Comparison of ENCODE assay signal across 17 mouse cellular contexts in the genomic region with DNA sequence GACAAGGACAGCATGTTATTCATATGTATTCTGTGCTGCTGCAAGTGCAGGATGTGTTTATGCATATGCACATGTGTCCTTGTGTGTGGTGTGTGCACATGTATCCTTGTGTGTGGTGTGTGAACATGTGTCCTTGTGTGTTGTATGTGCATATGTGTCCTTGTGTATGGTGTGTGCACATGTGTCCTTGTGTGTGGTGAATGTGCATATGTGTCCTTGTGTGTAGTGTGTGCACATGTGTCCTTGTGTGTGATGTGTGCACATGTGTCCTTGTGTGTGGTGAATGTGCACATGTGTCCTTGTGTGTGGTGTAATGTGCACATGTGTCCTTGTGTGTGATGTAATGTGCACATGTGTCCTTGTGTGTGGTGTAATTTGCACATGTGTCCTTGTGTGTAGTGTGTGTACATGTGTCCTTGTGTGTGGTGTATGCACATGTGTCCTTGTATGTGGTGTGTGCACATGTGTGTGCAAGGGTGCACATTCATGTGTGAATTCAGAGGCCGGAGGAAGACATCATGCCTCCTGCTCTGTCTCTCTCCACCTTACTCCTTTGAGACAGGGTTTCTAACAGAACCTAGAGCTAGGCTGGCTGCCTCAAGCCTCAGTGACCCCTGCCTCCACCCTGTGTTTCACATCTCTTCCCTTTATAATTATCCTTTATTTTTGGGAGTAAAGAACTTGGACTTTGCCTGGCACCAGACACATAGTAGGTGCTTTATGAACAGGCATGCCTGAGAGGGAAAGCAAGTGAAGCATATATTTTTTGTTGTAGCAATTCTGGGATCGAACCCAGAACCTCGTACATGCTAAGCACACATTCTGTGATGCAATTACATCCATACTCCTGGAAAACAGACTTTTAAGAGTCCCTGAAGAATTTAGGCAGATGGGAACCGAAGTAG.
"Had no signal": no experiment of that assay in that cellular context is flagged by ENCODE, and none has a peak within 500 bp of the region (broad histone marks: within the 10 kb centered on the region; RNA-seq: fewer than 3 reads in every experiment).

No protein-coding gene starts in this region.

- H3K27ac ChIP-seq: lung, embryonic 15.5 days; macrophage; midbrain, embryonic 13.5 days; midbrain, embryonic 15.5 days; neural tube, embryonic 12.5 days; stomach, embryonic 15.5 days; stomach, postnatal 0 days had no signal

- H3K9ac ChIP-seq: liver, postnatal 0 days; lung, embryonic 15.5 days; midbrain, embryonic 13.5 days; midbrain, embryonic 15.5 days; neural tube, embryonic 12.5 days; stomach, embryonic 15.5 days had no signal

- H3K9me3 ChIP-seq: lung, embryonic 15.5 days; neural tube, embryonic 12.5 days; stomach, embryonic 15.5 days had no signal

- H3K27me3 ChIP-seq: lung, embryonic 15.5 days; midbrain, embryonic 15.5 days; neural tube, embryonic 12.5 days; stomach, embryonic 15.5 days had no signal

- H3K4me3 ChIP-seq: lung, embryonic 15.5 days; midbrain, embryonic 13.5 days; midbrain, embryonic 15.5 days; neural tube, embryonic 12.5 days; stomach, embryonic 15.5 days had no signal

- H3K4me2 ChIP-seq: lung, embryonic 15.5 days; midbrain, embryonic 11.5 days; midbrain, embryonic 13.5 days; midbrain, embryonic 15.5 days; neural tube, embryonic 12.5 days; stomach, embryonic 15.5 days had no signal

- ATAC-seq: liver, postnatal 0 days; lung, postnatal 0 days; midbrain, embryonic 13.5 days; midbrain, embryonic 15.5 days had no signal

- H3K36me3 ChIP-seq: lung, embryonic 15.5 days; midbrain, embryonic 13.5 days; midbrain, embryonic 15.5 days; neural tube, embryonic 12.5 days; stomach, embryonic 15.5 days had no signal

- DNase-seq: liver, postnatal 0 days; lung, adult 2 months; lung, postnatal 14 days; lung, postnatal 36 days; right cerebral cortex, postnatal 14 days; thymus, adult 2 months; thymus, postnatal 25 days; thymus, postnatal 4 days had no signal

- H3K4me1 ChIP-seq: midbrain, embryonic 15.5 days; stomach, embryonic 15.5 days had no signal
